Mouse (Mus musculus): ENCODE measurements around the gene Phf11d.
"Not testable (repeated sequence)": the region's sequence is repeated elsewhere in the genome, so short reads cannot be mapped to it uniquely, and the experiment has no call there.

Phf11d gene

GRCm38 (mm10) chr14:59365244-59365644, at the start of gene Phf11d:
Gene Phf11d (minus strand): TSS chr14:59365470.
- DNase-seq (ENCODE audit: low read depth, low spot score): peak; percentile 2

DNA sequence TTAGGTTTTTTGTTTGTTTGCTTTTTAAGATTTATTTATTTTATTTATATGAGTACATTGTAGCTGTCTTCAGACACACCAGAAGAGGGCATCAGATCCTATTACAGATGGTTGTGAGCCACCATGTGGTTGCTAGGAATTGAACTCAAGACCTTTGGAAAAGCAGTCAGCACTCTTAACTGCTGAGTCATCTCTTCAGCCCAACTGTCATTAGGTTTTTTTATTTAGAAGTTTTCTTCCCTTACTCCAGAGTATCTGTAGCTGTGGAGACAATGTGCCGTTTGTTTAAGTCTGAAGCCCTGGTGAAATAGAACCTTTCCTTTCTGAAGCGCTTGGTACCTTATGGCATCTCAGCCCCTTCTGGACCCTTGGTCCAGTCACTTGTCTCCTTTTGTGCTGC, 49.7 kb upstream of the Phf11d start:
- DNase-seq (ENCODE audit: low read depth, low spot score): not testable (repeated sequence)

- no peak for DNase-seq (ENCODE audit: low read depth, low spot score)
These were observed 31.7 kb upstream of the Phf11d start for GRCm38 (mm10) chr14:59396999-59397398.

GRCm38 (mm10) chr14:59395281-59395680, 30.0 kb upstream of the Phf11d start, which contains the start of gene Phf11c:
Gene Phf11c (minus strand): TSS chr14:59395381.
- DNase-seq (ENCODE audit: low read depth, low spot score): no peak

GRCm38 (mm10) chr14:59390181-59390580, 24.9 kb upstream of the Phf11d start:
- not testable (repeated sequence) for DNase-seq (ENCODE audit: low read depth, low spot score)

GRCm38 (mm10) chr14:59389532-59389931, 24.3 kb upstream of the Phf11d start:
- DNase-seq (ENCODE audit: low read depth, low spot score): no peak

- DNase-seq (ENCODE audit: low read depth, low spot score): no peak
These were observed 5.2 kb upstream of the Phf11d start for GRCm38 (mm10) chr14:59370348-59371068.

DNA sequence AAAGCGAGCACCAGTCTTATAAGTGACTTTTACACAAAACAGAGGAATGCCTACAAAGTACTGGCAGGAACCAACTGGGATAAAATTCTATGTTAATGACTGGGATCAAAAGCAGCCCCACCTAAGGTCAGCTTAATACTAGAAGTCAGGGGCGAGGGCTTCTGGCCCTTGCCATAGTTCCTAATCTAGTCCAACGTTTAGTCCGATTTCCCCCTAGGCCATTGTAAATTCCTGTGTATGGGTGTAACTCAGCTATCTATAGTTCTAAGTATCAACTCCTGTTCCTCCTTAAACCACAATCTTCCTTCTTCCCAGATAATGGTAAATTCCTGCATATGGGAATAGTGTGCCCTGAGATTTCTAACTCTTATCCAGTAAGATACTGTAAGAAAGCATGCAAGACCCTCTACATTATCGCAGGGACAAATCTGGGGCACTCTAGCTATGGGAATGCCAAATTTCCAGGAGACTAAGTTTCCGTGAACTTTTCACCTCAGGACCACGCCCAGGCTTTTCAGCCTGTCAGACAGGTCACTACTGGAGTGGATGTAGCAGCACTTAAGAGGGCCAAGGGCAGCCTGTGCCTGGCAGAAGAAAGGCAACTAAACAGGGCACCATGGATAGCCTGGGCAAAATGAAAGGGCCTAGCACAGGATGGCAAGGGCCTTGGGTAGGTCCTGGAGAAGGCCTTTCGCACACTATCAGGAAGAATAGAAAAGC, 1.3 kb upstream of the Phf11d start:
- DNase-seq (ENCODE audit: low read depth, low spot score): no peak

DNA sequence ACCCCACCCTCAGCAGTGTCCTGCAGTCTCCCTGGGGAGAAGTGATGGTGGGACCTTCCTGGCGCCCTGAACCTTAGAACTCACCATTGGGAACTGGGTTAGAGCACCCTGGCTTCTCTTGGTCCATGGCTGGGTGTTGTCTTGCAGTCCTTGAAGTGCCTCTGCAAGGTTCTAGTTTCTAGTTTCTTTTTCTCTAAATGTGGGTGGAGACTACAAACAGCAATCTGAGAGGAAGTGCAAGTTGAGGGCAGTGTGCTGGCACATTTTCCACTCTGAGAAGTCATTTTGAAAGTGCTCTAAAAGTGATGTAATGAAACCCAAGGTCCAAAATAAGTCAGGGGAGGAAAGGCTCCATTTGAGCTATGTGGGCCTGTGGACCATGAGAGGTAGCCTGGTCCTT, 24.1 kb downstream of the Phf11d start, which contains the start of gene Phf11b:
Gene Phf11b (minus strand): TSS at position 163 of the 400 bp plus-strand sequence.
- not testable (repeated sequence) for DNase-seq (ENCODE audit: low read depth, low spot score)

DNA sequence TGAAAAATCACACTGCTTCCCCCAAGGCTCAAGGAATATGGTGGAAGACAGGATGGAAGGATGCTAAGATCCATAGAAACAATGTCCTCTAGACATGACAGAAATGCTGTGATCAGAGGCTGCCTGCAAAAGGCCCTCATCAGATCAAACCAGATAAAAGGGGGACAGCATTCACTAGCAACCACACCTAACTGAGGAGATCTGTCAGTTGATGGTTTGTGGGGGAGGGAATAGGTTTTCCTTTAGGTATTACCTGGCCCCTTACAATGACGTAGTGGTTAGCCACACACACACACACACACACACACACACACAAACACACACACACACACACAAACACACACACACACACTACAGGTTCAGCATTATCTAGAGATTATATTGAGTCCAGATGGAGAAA, 25.7 kb downstream of the Phf11d start:
- DNase-seq (ENCODE audit: low read depth, low spot score): no peak

GRCm38 (mm10) chr14:59336056-59336455, 29.2 kb downstream of the Phf11d start:
- not testable (repeated sequence) for DNase-seq (ENCODE audit: low read depth, low spot score)

DNA sequence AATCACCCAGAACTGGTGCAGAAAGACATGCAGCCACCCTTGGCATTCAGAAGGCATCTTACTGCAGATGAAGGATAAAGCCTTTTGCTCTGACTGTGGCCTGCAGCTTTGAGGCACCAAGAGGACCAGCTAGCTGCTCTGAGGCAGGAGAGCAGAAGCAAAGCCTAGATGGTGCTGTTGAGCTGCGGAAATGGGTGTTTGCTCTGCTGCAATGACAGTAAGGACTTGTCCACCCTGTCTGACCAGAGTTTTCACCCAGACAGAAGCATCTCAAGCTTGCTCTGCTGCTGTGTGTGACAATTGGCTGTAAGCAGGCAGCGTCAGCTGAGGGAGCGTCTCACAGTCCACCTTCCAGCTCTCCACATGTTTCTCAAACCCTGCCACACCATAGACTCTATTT, 34.8 kb downstream of the Phf11d start:
- not testable (repeated sequence) for DNase-seq (ENCODE audit: low read depth, low spot score)

- not testable (repeated sequence) for DNase-seq (ENCODE audit: low read depth, low spot score)
These were observed 45.3 kb downstream of the Phf11d start for GRCm38 (mm10) chr14:59319970-59320369.

DNA sequence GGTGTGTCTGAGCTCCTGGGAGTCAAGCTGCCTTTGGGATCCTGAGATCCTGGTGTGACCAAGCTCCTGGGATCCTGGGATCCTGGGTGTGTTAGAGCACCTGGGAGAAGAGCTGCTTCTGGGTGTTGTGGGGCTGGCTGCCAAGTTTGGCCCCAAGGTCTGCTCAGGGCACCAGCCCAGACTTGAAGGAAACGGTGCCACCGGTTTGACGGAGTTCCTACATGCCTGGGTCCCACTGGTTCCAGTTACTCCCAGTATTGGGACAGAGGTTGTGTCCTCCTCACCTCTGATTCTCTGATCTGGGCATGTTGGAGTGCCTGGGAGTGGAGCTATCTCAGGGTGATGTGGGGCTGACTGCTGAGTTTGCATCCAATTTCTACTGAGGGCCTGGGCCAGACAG, 46.2 kb downstream of the Phf11d start:
- DNase-seq (ENCODE audit: low read depth, low spot score): not testable (repeated sequence)

All from brain, embryonic 18.5 days (tissue).